Mouse (Mus musculus) stomach, postnatal 0 days (tissue): ENCODE results near the gene Gpr179.

Experiments used
- CTCF ChIP-seq: IDR thresholded peaks from 2 replicates; pipeline ENCODE4 v1.5.1; 2016; ENCODE audit warnings: antibody characterized with exemption, low read depth, mild to moderate bottlenecking, moderate library complexity
- EP300 ChIP-seq: optimal IDR thresholded peaks from 2 replicates; pipeline ENCODE3; 2016; ENCODE audit warnings: antibody characterized with exemption

DNA sequence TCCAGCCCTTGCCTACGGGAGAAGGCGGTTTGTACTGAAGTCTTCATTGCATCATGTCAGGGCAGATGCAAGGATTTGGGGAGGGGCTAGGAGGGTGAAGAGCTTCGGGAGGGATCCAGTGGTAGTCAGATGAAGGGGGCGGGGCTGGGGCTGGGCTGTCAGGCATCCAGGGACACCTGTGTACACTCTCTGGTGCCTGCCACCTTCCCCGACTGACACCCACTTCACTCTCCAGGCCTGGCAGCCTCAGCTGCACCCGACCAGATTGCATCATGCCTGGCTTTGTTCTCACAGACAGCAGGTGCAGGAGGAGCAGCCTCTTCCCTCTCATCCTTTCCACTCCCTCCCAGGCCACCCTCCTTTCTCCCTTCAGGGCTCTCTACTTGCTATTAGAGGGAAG is 49.2 kb upstream of the Gpr179 start:
- no peak for TF ChIP-seq CTCF
- no peak for TF ChIP-seq EP300
